Mouse (Mus musculus): ENCODE measurements around the gene Wnt2.

Wnt2 gene

GRCm38 (mm10) chr6:18029746-18030656 lies at the start of gene Wnt2:
Gene Wnt2 (minus strand): TSS chr6:18030585.
- no peak for DNase-seq (ENCODE audit: low spot score)

GRCm38 (mm10) chr6:18078615-18079014 lies 48.2 kb upstream of the Wnt2 start:
- DNase-seq (ENCODE audit: low spot score) = no peak

- no peak for DNase-seq (ENCODE audit: low spot score)
These were observed 46.6 kb upstream of the Wnt2 start for GRCm38 (mm10) chr6:18076986-18077385.

GRCm38 (mm10) chr6:18076577-18076976 lies 46.2 kb upstream of the Wnt2 start:
- no peak for DNase-seq (ENCODE audit: low spot score)

GRCm38 (mm10) chr6:18057899-18058298 lies 27.5 kb upstream of the Wnt2 start:
- DNase-seq (ENCODE audit: low spot score) = no peak

- no peak for DNase-seq (ENCODE audit: low spot score)
These were observed 21.3 kb upstream of the Wnt2 start for GRCm38 (mm10) chr6:18051702-18052101.

GRCm38 (mm10) chr6:18044299-18044698 lies 13.9 kb upstream of the Wnt2 start:
- DNase-seq (ENCODE audit: low spot score) = no peak

GRCm38 (mm10) chr6:18043172-18043571 lies 12.8 kb upstream of the Wnt2 start:
- no peak for DNase-seq (ENCODE audit: low spot score)

- no peak for DNase-seq (ENCODE audit: low spot score)
These were observed 1.9 kb upstream of the Wnt2 start for GRCm38 (mm10) chr6:18032271-18032670.

- DNase-seq (ENCODE audit: low spot score) = no peak
These were observed 1.2 kb upstream of the Wnt2 start for GRCm38 (mm10) chr6:18031509-18032010.

GRCm38 (mm10) chr6:18030868-18031508 lies 603 bp upstream of the Wnt2 start:
- no peak for DNase-seq (ENCODE audit: low spot score)

- no peak for DNase-seq (ENCODE audit: low spot score)
These were observed 6.1 kb downstream of the Wnt2 start for GRCm38 (mm10) chr6:18024133-18024794.

GRCm38 (mm10) chr6:18013346-18013745 lies 17.0 kb downstream of the Wnt2 start:
- no peak for DNase-seq (ENCODE audit: low spot score)

GRCm38 (mm10) chr6:18007356-18007755 lies 23.0 kb downstream of the Wnt2 start:
- no peak for DNase-seq (ENCODE audit: low spot score)

- DNase-seq (ENCODE audit: low spot score) = no peak
These were observed 28.3 kb downstream of the Wnt2 start for GRCm38 (mm10) chr6:18002065-18002464.

GRCm38 (mm10) chr6:17998497-17998896 lies 31.9 kb downstream of the Wnt2 start:
- DNase-seq (ENCODE audit: low spot score) = no peak

- no peak for DNase-seq (ENCODE audit: low spot score)
These were observed 35.2 kb downstream of the Wnt2 start for GRCm38 (mm10) chr6:17994956-17995790.

- DNase-seq (ENCODE audit: low spot score) = no peak
These were observed 38.8 kb downstream of the Wnt2 start for GRCm38 (mm10) chr6:17991625-17992024.

GRCm38 (mm10) chr6:17990173-17991028 lies 40.0 kb downstream of the Wnt2 start:
- no peak for DNase-seq (ENCODE audit: low spot score)

GRCm38 (mm10) chr6:17979361-17979760 lies 51.0 kb downstream of the Wnt2 start:
- DNase-seq (ENCODE audit: low spot score) = no peak

GRCm38 (mm10) chr6:17978881-17979280 lies 51.5 kb downstream of the Wnt2 start:
- DNase-seq (ENCODE audit: low spot score) = no peak
